Mouse (Mus musculus) stomach, postnatal 0 days (tissue): ENCODE results near the gene Tubg1.

Source experiments
- CTCF ChIP-seq: IDR thresholded peaks from 2 replicates; pipeline ENCODE4 v1.5.1; 2016; ENCODE audit warnings: antibody characterized with exemption, low read depth, mild to moderate bottlenecking, moderate library complexity
- EP300 ChIP-seq: optimal IDR thresholded peaks from 2 replicates; pipeline ENCODE3; 2016; ENCODE audit warnings: antibody characterized with exemption

DNA sequence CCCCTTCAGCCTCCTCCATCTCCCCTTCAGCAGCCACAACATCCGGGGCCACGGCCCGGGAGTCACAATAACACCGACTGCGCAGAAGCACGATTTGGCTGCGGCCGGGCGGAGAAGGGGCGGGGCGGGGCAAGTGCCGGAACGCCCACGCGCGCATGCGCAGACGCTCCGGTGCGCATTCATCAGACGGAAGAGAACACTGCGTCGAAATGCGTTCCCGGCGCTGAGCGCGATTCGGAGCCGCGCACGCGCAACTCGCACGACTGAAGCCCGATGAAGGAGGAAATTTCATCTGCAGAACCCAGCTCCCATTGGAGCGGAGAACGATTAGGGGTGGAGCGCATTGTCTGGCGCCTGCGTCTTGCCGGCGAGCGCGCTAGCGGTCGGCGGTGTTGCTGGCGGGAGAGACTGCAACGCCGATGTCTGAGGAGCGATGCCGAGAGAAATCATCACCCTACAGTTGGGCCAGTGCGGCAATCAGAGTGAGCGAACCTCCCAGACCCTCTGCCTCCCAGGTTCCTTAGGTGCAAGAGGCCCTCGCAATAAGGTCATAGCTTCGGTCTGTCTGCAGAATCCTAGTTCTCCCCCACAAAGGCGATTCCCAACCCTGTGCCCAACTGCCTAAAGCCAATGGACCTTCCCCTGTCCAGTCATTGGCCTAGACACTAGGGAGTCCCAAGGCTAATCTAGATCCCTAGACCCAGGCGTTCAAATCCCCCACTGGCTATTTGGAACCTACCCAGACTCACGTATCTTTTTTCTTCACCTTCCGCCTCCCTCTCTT lies at the start of gene Tubg1, which contains the start of gene Retreg3:
- no peak for TF ChIP-seq CTCF
- TF ChIP-seq EP300, result no peak
